Mouse (Mus musculus) E14TG2a.4 (cell line): ENCODE results near the gene Mfsd4b2.
A peak's percentile ranks its signal among the peaks of the same experiment; 100 is the strongest.

Source experiments
- H3K27me3 ChIP-seq: 2 replicates; pipeline ENCODE4 v1.6.1; 2014; ENCODE audit warnings: low read length, control low read depth; ENCODE audit not compliant: insufficient read depth
- H3K36me3 ChIP-seq: 2 replicates; pipeline ENCODE4 v1.6.1; 2014; ENCODE audit warnings: low read length, control low read depth; ENCODE audit not compliant: insufficient read depth
- H3K4me1 ChIP-seq: replicated peaks from 2 replicates; pipeline ENCODE4 v1.6.1; 2014; ENCODE audit warnings: low read depth, low read length, control low read depth
- H3K4me3 ChIP-seq: replicated peaks from 2 replicates; pipeline ENCODE4 v1.5.1; 2014; ENCODE audit warnings: mild to moderate bottlenecking, low read length
- H3K9me3 ChIP-seq: 2 replicates; pipeline ENCODE4 v1.6.1; 2014; ENCODE audit warnings: low read length, control low read depth
- CTCF ChIP-seq: conservative IDR thresholded peaks from 2 replicates; pipeline ENCODE4 v1.5.1; 2014; ENCODE audit warnings: low read length
- NANOG ChIP-seq: IDR thresholded peaks from 2 replicates; pipeline ENCODE4 v1.6.1; 2014; ENCODE audit warnings: borderline replicate concordance, low read length, mixed read lengths
- POU5F1 ChIP-seq: IDR thresholded peaks from 2 replicates; pipeline ENCODE4 v1.6.1; 2014; ENCODE audit warnings: low read length, borderline replicate concordance

The Mfsd4b2 gene

GRCm38 (mm10) chr10:39926616-39927139, at the start of gene Mfsd4b2:
Gene Mfsd4b2 (minus strand): TSS chr10:39926923.
- no peaks in the 10 kb centered on the region; the same call in 1 of the 2 replicates for H3K4me1 ChIP-seq
- no peaks in the 10 kb centered on the region for H3K9me3 ChIP-seq
- H3K36me3 ChIP-seq = no peaks in the 10 kb centered on the region
- H3K27me3 ChIP-seq = peaks cover 35% of the 10 kb centered on the region
- TF ChIP-seq NANOG = no peak
- no peak for TF ChIP-seq CTCF
- no peak for TF ChIP-seq POU5F1
- H3K4me3 ChIP-seq = peak within 1 kb of the TSS; percentile 74

DNA sequence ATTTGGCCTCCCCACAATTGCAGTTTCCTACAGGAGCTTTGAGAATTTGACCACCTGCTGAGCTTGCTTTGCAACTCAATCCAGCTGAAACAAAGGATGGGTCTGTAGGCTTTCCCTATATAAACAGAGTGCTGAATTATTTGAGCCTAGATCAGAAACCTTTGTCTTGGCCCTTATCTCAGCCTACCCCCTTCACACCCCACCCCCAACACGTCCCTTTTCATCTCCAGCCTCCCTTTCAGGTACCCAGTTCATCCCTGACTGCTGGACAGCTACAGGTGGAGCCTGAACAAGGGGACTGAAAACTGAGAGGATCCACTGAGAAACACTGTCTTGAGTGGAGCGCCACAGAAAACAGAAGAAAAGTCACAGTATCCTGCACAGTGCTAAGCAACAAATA, 49.0 kb upstream of the Mfsd4b2 start:
- Histone ChIP-seq H3K36me3 (0 out of 2 replicates have a peak, but pooled peaks cover 6% of the 10 kb centered on the region), H3K9me3 (peaks cover 47% of the 10 kb centered on the region), H3K4me3 (no peak overlapping the region), H3K4me1 (0 out of 2 replicates have a peak, but pooled peaks cover 10% of the 10 kb centered on the region), H3K27me3 (peaks cover 8% of the 10 kb centered on the region; the same call in 1 of the 2 replicates)
- TF ChIP-seq CTCF = no peak
- TF ChIP-seq NANOG = peak; percentile 57; the same call in 1 of the 2 replicates

DNA sequence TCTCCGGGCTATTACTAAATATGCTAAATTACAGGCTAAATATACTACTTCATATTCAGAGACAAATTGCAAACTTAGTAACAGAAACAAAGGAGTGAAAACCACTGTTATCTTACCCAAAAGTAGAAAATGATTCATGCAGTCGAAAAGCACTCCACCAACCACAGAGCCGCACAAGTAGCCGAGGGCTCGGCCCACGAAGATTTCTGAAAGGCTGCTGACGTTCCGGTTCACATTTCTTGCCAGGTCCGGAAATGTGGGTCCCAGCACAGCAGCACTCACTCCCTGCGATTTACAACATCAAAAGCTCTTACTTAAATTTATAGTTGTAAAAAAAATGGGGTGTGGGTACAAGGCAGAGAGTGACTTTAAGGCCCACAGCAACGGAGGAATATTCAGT, 48.3 kb upstream of the Mfsd4b2 start:
- peaks cover 42% of the 10 kb centered on the region for H3K9me3 ChIP-seq
- 0 out of 2 replicates have a peak, but pooled peaks cover 10% of the 10 kb centered on the region for H3K4me1 ChIP-seq
- TF ChIP-seq POU5F1 = no peak
- no peak for TF ChIP-seq NANOG
- no peak overlapping the region for H3K4me3 ChIP-seq
- H3K36me3 ChIP-seq = 0 out of 2 replicates have a peak, but pooled peaks cover 6% of the 10 kb centered on the region
- peaks cover 8% of the 10 kb centered on the region; the same call in 1 of the 2 replicates for H3K27me3 ChIP-seq

GRCm38 (mm10) chr10:39967512-39967911, 40.8 kb upstream of the Mfsd4b2 start:
- TF ChIP-seq POU5F1 (no peak), NANOG (no peak), CTCF (no peak)
- no peaks in the 10 kb centered on the region for H3K4me1 ChIP-seq
- peaks cover 8% of the 10 kb centered on the region; the same call in 1 of the 2 replicates for H3K27me3 ChIP-seq
- peaks cover 5% of the 10 kb centered on the region for H3K9me3 ChIP-seq
- H3K36me3 ChIP-seq = no peaks in the 10 kb centered on the region
- H3K4me3 ChIP-seq = no peak overlapping the region

DNA sequence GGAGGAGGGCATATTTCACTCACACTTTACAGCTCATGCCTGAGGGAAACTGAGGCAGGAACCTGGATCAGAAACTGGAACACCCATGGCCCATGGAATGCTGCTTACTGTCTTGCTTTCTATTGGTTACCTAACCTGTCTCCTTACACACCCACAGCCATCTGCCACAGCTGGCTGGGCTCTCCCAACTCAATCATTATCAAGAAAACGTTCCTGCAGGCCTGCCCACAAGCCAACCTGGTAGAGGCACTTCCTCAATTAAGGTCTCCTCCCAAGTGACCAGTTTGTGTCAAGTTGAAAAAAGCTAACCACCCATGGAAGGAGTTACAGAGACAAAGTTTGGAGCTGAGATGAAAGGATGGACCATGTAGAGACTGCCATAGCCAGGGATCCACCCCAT, 35.2 kb upstream of the Mfsd4b2 start:
- Histone ChIP-seq H3K36me3 (no peaks in the 10 kb centered on the region), H3K4me3 (no peak overlapping the region), H3K27me3 (peaks cover 46% of the 10 kb centered on the region), H3K4me1 (peaks cover 14% of the 10 kb centered on the region; the same call in 1 of the 2 replicates), H3K9me3 (peaks cover 7% of the 10 kb centered on the region; the same call in 1 of the 2 replicates)
- TF ChIP-seq NANOG (no peak), POU5F1 (no peak), CTCF (no peak)

- Histone ChIP-seq H3K4me1 (peaks cover 14% of the 10 kb centered on the region; the same call in 1 of the 2 replicates), H3K27me3 (peaks cover 41% of the 10 kb centered on the region), H3K4me3 (no peak overlapping the region), H3K36me3 (no peaks in the 10 kb centered on the region), H3K9me3 (peaks cover 7% of the 10 kb centered on the region; the same call in 1 of the 2 replicates)
- TF ChIP-seq CTCF = no peak
- no peak for TF ChIP-seq POU5F1
- no peak for TF ChIP-seq NANOG
Measured at GRCm38 (mm10) chr10:39960441-39960822, 33.7 kb upstream of the Mfsd4b2 start.

GRCm38 (mm10) chr10:39959761-39960440, 33.2 kb upstream of the Mfsd4b2 start, which contains the start of gene Mfsd4b3:
Gene Mfsd4b3 (minus strand): TSS chr10:39960153.
- H3K4me3 ChIP-seq = peak within 1 kb of the TSS; percentile 82
- peak; percentile 82 for TF ChIP-seq CTCF
- no peak for TF ChIP-seq POU5F1
- H3K4me1 ChIP-seq = peaks cover 14% of the 10 kb centered on the region; the same call in 1 of the 2 replicates
- peaks cover 41% of the 10 kb centered on the region for H3K27me3 ChIP-seq
- H3K36me3 ChIP-seq = no peaks in the 10 kb centered on the region
- peaks cover 7% of the 10 kb centered on the region; the same call in 1 of the 2 replicates for H3K9me3 ChIP-seq

- peaks cover 7% of the 10 kb centered on the region; the same call in 1 of the 2 replicates for H3K9me3 ChIP-seq
- TF ChIP-seq CTCF (no peak), POU5F1 (no peak), NANOG (no peak)
- peaks cover 38% of the 10 kb centered on the region for H3K27me3 ChIP-seq
- no peak overlapping the region for H3K4me3 ChIP-seq
- no peaks in the 10 kb centered on the region for H3K36me3 ChIP-seq
- peaks cover 14% of the 10 kb centered on the region; the same call in 1 of the 2 replicates for H3K4me1 ChIP-seq
Measured at GRCm38 (mm10) chr10:39958266-39958665, 31.5 kb upstream of the Mfsd4b2 start.
